In genomic region chr4:155094565-155094964, GRCm38 (mm10) we compare ENCODE assay signal across 8 mouse cellular contexts. TPM values are rescaled to one million over a fixed set of nuclear protein-coding genes. Genes with fewer than 3 reads are reported as not detected.
DNase-seq lines count a peak whose midpoint lies in the region; ATAC-seq and TF ChIP-seq lines count a peak whose summit lies in the region.

No protein-coding gene starts in this region.

- ATAC-seq in forebrain, embryonic 14.5 days = peak; percentile 67
- peak; percentile 72 for ATAC-seq in megakaryocyte progenitor cell, adult 5-6 weeks (replicated peaks; ENCODE audit: poor library complexity)

- peak; percentile 65 for DNase-seq in 3T3-L1 (ENCODE audit: low read depth, low spot score)
- peak; percentile 46 for DNase-seq in c-Kit-positive CD71-positive TER-119-positive erythroid progenitor cells, embryonic 14.5 days (ENCODE audit: low spot score)
- DNase-seq in forebrain, embryonic 14.5 days (ENCODE audit: low spot score) = peak; percentile 31
- DNase-seq in kidney, postnatal 14 days = peak; percentile 66
- DNase-seq in spleen, postnatal 14 days (ENCODE audit: low spot score in 2 of 2) = peak; percentile 41 to 60
- DNase-seq in ovary, postnatal 14 days (ENCODE audit: low spot score) = no peak

- no peaks in the 10 kb centered on the region for H3K9me3 ChIP-seq in forebrain, embryonic 14.5 days (replicated peaks; ENCODE audit: control insufficient read depth, low read length)

- no peak overlapping the region for H3K4me2 ChIP-seq in forebrain, embryonic 14.5 days (ENCODE audit: low read length)

- H3K79me2 ChIP-seq in C2C12 (ENCODE audit: control insufficient read depth, insufficient read depth) = no peaks in the 10 kb centered on the region

- H3K27ac ChIP-seq in forebrain, embryonic 14.5 days (ENCODE audit: low read depth, low read length) = no peak overlapping the region

- H3K4me1 ChIP-seq in forebrain, embryonic 14.5 days (ENCODE audit: control insufficient read depth, insufficient read depth, low read length) = no peaks in the 10 kb centered on the region

- H3ac ChIP-seq in C2C12 (ENCODE audit: control insufficient read depth, insufficient read length, low read depth) = no peak overlapping the region

- H3K79me3 ChIP-seq in C2C12 (ENCODE audit: low read depth) = no peaks in the 10 kb centered on the region

- H3K36me3 ChIP-seq in C2C12 (ENCODE audit: control insufficient read depth, insufficient read depth) = no peaks in the 10 kb centered on the region
- H3K36me3 ChIP-seq in forebrain, embryonic 14.5 days (ENCODE audit: control insufficient read depth, insufficient read depth, low read length) = peaks cover under 1% of the 10 kb centered on the region; the same call in 1 of the 2 replicates

- peak; percentile 84 for TF ChIP-seq CTCF in C2C12 (IDR thresholded peaks at IDR 0.05; ENCODE audit: control insufficient read depth, insufficient read depth, insufficient read length)

- H3K4me3 ChIP-seq in C2C12 (ENCODE audit: insufficient read depth, poor library complexity, severe bottlenecking) = no peak overlapping the region
- no peak overlapping the region for H3K4me3 ChIP-seq in forebrain, embryonic 14.5 days (ENCODE audit: low read depth, low read length)

- WGBS in forebrain, embryonic 14.5 days = 70% methylated on average over 3 of the region's 3 CpGs

- no peak overlapping the region for H3K9ac ChIP-seq in forebrain, embryonic 14.5 days (ENCODE audit: low read length)

- no peaks in the 10 kb centered on the region for H3K27me3 ChIP-seq in C2C12 (ENCODE audit: control insufficient read depth, insufficient read depth, insufficient read length)
- H3K27me3 ChIP-seq in forebrain, embryonic 14.5 days (replicated peaks; ENCODE audit: control insufficient read depth, insufficient read depth, low read length) = no peaks in the 10 kb centered on the region

TF ChIP-seq in C2C12, 6 proteins besides CTCF, POLR2A, EP300 and RAD21:
- no peak for TF ChIP-seq FOSL1 (IDR thresholded peaks at IDR 0.05; ENCODE audit: insufficient read depth, low read length, poor library complexity, severe bottlenecking)
- no peak for TF ChIP-seq USF1 (IDR thresholded peaks at IDR 0.05; ENCODE audit: low read depth)
- TF ChIP-seq MAX (IDR thresholded peaks at IDR 0.05) = no peak
- TF ChIP-seq MYOG (IDR thresholded peaks at IDR 0.05; ENCODE audit: control insufficient read depth, extremely low read depth, insufficient read length) = no peak
- no peak for TF ChIP-seq MYOD1 (IDR thresholded peaks at IDR 0.05; ENCODE audit: control insufficient read depth, insufficient read length, low read depth)
- TF ChIP-seq CEBPB (IDR thresholded peaks at IDR 0.05; ENCODE audit: low read depth) = no peak

RNA-seq across cellular contexts. Expression of gene Morn1, which starts 8.2 kb away (rescaled TPM):
- 1.2 TPM for polyA plus RNA-seq in C2C12 (2012; fragmentation: generic; extraction: Trizol)
- 7.1 and 10.6 TPM in 2 replicates for polyA plus RNA-seq in forebrain, embryonic 14.5 days (2014; fragmentation: Nextera tagmentation; extraction: Ambion mirVana)
- total RNA-seq in megakaryocyte progenitor cell, adult 5-6 weeks (2015) = 0.47 and 0.81 TPM in 2 replicates
- 1.7 and 3.6 TPM in 2 replicates for total RNA-seq in megakaryocyte progenitor cell, adult 5-6 weeks (2017)

RNA-seq across cellular contexts. Expression of gene Rer1, which starts 8.4 kb away (rescaled TPM):
- 125 TPM for polyA plus RNA-seq in C2C12 (2012; fragmentation: generic; extraction: Trizol)
- polyA plus RNA-seq in forebrain, embryonic 14.5 days (2014; fragmentation: Nextera tagmentation; extraction: Ambion mirVana) = 161 and 163 TPM in 2 replicates
- 123 and 145 TPM in 2 replicates for total RNA-seq in megakaryocyte progenitor cell, adult 5-6 weeks (2015)
- total RNA-seq in megakaryocyte progenitor cell, adult 5-6 weeks (2017) = 118 and 126 TPM in 2 replicates

RNA-seq across cellular contexts. Expression of gene Pex10, which starts 27.7 kb away (rescaled TPM):
- 11.2 TPM for polyA plus RNA-seq in C2C12 (2012; fragmentation: generic; extraction: Trizol)
- polyA plus RNA-seq in forebrain, embryonic 14.5 days (2014; fragmentation: Nextera tagmentation; extraction: Ambion mirVana) = 4.2 and 4.9 TPM in 2 replicates
- total RNA-seq in megakaryocyte progenitor cell, adult 5-6 weeks (2015) = 5.5 and 6.0 TPM in 2 replicates
- 13.8 and 18.8 TPM in 2 replicates for total RNA-seq in megakaryocyte progenitor cell, adult 5-6 weeks (2017)

RNA-seq across cellular contexts. Expression of gene Plch2, which starts 38.0 kb away (rescaled TPM):
- 0.11 TPM for polyA plus RNA-seq in C2C12 (2012; fragmentation: generic; extraction: Trizol)
- 6.2 and 7.4 TPM in 2 replicates for polyA plus RNA-seq in forebrain, embryonic 14.5 days (2014; fragmentation: Nextera tagmentation; extraction: Ambion mirVana)
- not detected in 2 replicates for total RNA-seq in megakaryocyte progenitor cell, adult 5-6 weeks (2015)
- not detected in 2 replicates for total RNA-seq in megakaryocyte progenitor cell, adult 5-6 weeks (2017)
